Mouse (Mus musculus) testis, adult 2 months (tissue): ENCODE measurements around the gene Klhl18.

Experiments
- CTCF ChIP-seq: fragments of 200-500 bp; IDR thresholded peaks from 2 replicates; pipeline ENCODE4 v1.5.1; 2012; ENCODE audit warnings: low read depth, mild to moderate bottlenecking, inconsistent platforms, low read length, moderate library complexity; ENCODE audit not compliant: control insufficient read depth, insufficient read depth, insufficient replicate concordance
- POLR2A ChIP-seq: fragments of 200-500 bp; IDR thresholded peaks from 2 replicates; pipeline ENCODE4 v1.6.1; 2012; ENCODE audit warnings: low read depth, mild to moderate bottlenecking, inconsistent platforms, low read length, moderate library complexity; ENCODE audit not compliant: control insufficient read depth

GRCm38 (mm10) chr9:110400650-110401049 lies 75.8 kb downstream of the Klhl18 start:
- TF ChIP-seq CTCF (no peak), POLR2A (no peak)
